Mouse (Mus musculus): ENCODE measurements around the gene Ttll6.
"Not testable (repeated sequence)": the region's sequence is repeated elsewhere in the genome, so short reads cannot be mapped to it uniquely, and the experiment has no call there.

Gene Ttll6

GRCm38 (mm10) chr11:96133239-96133865 lies at the start of gene Ttll6:
Gene Ttll6, plus strand, starts transcription at chr11:96133786.
- DNase-seq (ENCODE audit: low spot score), result peak; percentile 68

GRCm38 (mm10) chr11:96087981-96088380 lies 45.6 kb upstream of the Ttll6 start:
- no peak for DNase-seq (ENCODE audit: low spot score)

GRCm38 (mm10) chr11:96091073-96091472 lies 42.5 kb upstream of the Ttll6 start:
- DNase-seq (ENCODE audit: low spot score), result no peak

GRCm38 (mm10) chr11:96092674-96093291 lies 40.8 kb upstream of the Ttll6 start:
- DNase-seq (ENCODE audit: low spot score), result no peak

- peak; percentile 36 for DNase-seq (ENCODE audit: low spot score)
These were observed 40.2 kb upstream of the Ttll6 start for GRCm38 (mm10) chr11:96093361-96093760.

GRCm38 (mm10) chr11:96108376-96108775 lies 25.2 kb upstream of the Ttll6 start:
- DNase-seq (ENCODE audit: low spot score), result no peak

- DNase-seq (ENCODE audit: low spot score), result not testable (repeated sequence)
These were observed 22.6 kb upstream of the Ttll6 start for GRCm38 (mm10) chr11:96110950-96111349.

- DNase-seq (ENCODE audit: low spot score), result no peak
These were observed 21.8 kb upstream of the Ttll6 start, which contains the start of gene Calcoco2 for GRCm38 (mm10) chr11:96111751-96112150. Gene Calcoco2, minus strand, starts transcription at chr11:96111964.

- no peak for DNase-seq (ENCODE audit: low spot score)
These were observed 19.5 kb upstream of the Ttll6 start for GRCm38 (mm10) chr11:96114077-96114476.

GRCm38 (mm10) chr11:96115416-96115815 lies 18.2 kb upstream of the Ttll6 start:
- DNase-seq (ENCODE audit: low spot score), result no peak

- DNase-seq (ENCODE audit: low spot score), result no peak
These were observed 17.5 kb upstream of the Ttll6 start for GRCm38 (mm10) chr11:96116116-96116515.

GRCm38 (mm10) chr11:96116925-96117324 lies 16.7 kb upstream of the Ttll6 start:
- not testable (repeated sequence) for DNase-seq (ENCODE audit: low spot score)

GRCm38 (mm10) chr11:96119401-96119800 lies 14.2 kb upstream of the Ttll6 start:
- no peak for DNase-seq (ENCODE audit: low spot score)

GRCm38 (mm10) chr11:96122806-96123205 lies 10.8 kb upstream of the Ttll6 start:
- DNase-seq (ENCODE audit: low spot score), result not testable (repeated sequence)

GRCm38 (mm10) chr11:96124052-96124914 lies 9.3 kb upstream of the Ttll6 start:
- peak; percentile 63 for DNase-seq (ENCODE audit: low spot score)

- no peak for DNase-seq (ENCODE audit: low spot score)
These were observed 3.0 kb upstream of the Ttll6 start for GRCm38 (mm10) chr11:96130606-96131005.

GRCm38 (mm10) chr11:96135847-96136246 lies 2.3 kb downstream of the Ttll6 start:
- DNase-seq (ENCODE audit: low spot score), result no peak

GRCm38 (mm10) chr11:96140726-96141175 lies 7.2 kb downstream of the Ttll6 start:
- DNase-seq (ENCODE audit: low spot score), result no peak

GRCm38 (mm10) chr11:96143766-96144165 lies 10.2 kb downstream of the Ttll6 start:
- DNase-seq (ENCODE audit: low spot score), result no peak

GRCm38 (mm10) chr11:96145622-96146270 lies 12.2 kb downstream of the Ttll6 start:
- DNase-seq (ENCODE audit: low spot score), result peak; percentile 69

- DNase-seq (ENCODE audit: low spot score), result no peak
These were observed 13.9 kb downstream of the Ttll6 start for GRCm38 (mm10) chr11:96147471-96147870.

- DNase-seq (ENCODE audit: low spot score), result no peak
These were observed 31.2 kb downstream of the Ttll6 start for GRCm38 (mm10) chr11:96164769-96165168.
